Mouse (Mus musculus) right cerebral cortex, adult 2 months (tissue): ENCODE measurements around the gene Snhg11.
A peak's percentile ranks its signal among the peaks of the same experiment; 100 is the strongest.

Source experiments
- DNase-seq, 2 experiments: peaks; one replicate each; pipeline ENCODE4 v3.0.0; 2021 to 2022; ENCODE audit warnings: low spot score in 2 of 2

Snhg11 gene

GRCm38 (mm10) chr2:158375443-158376122 lies at the start of gene Snhg11:
TSS of gene Snhg11 (plus strand) at chr2:158375638.
- peak; percentile 91 to 95 for DNase-seq

DNA sequence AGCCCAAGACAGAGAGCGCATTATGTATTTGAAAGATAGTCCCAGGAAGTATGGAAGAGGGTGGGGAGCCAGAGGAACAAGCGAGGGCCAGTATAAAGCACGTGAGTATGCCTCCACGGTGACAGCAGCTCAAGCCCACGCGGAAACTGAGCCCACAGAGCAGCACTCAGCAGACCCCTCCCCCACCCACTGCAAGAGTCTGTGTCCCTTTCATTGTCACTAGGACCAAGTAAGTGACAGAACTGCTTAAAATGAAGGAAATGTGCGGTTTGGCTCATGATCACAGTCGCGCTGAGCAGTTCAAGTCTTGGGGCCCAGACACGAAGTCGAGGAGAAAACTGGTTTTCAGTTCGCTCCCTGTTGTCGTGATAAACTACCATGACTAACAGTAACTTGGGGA lies 41.1 kb upstream of the Snhg11 start:
- DNase-seq: no peak

DNA sequence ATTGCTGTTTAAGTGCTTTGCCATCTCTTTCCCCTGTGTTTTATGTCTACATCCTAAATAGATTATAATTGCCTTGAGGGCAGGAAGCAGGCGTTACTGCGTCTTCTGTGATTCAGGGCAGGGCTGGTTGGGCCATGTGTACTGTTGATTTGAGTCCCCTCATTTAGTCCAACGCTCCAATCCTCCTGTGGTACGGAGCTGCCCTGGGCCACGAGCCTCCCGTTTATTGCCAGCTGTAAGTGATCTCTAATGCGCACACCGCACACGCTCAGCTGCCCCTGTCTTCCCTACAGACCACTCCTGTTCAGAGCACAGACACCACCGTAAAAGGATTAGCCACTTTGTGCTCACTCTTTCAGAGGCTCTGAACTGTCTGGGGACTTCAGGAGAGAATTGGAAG lies 37.7 kb upstream of the Snhg11 start:
- DNase-seq: no peak

DNA sequence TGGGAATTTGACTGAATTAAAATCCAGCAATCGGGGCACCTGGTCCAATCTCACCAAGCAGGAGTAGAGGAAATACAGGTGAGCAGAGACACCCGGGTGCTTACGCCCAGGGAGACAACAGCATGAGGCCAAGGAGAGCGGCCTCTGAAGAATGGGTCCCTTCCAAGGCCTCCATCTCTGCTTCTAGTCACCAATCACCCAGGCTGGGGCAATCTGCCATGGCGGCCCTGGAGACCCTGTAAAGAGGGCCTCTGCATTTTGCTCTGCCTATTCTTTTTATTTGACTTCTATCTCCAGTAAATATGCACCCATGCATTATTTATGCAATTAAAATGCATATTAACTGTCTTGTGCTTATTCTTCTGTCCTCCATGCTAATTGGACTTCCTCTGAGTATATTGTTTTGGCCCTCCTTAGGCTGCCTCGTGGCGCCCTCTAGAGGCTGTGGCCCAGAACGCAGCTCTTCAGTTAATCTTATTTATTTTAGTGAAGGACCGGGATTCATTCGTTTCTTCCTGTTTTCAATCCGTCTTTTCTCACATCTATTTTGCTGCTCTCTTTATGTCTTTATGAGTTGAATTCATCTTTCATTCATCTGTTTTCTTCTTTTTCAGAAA lies 35.4 kb upstream of the Snhg11 start:
- peak; percentile 72 for DNase-seq

- no peak for DNase-seq
Observed at GRCm38 (mm10) chr2:158341324-158341723, 34.1 kb upstream of the Snhg11 start.

- DNase-seq: no peak
Observed at GRCm38 (mm10) chr2:158343495-158343894, 31.9 kb upstream of the Snhg11 start.

DNA sequence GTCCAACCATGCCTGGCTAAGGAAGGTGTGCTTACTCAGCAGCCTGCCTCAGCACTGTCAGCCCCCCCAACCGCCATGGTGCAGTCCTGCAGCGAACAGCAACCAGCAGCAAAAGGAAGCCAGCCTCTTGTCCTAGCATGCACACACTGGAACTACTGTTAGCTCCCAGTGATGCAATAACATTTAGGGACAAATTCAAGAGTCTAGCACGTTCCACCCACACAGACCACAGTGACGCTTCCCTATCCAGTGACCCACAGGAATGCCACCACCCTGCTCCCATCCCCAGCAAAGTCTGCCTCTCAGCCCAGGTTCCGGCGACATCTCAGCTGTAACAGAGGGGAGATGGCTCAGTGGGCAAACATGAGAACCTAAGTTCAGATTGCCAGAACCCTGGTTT lies 29.0 kb upstream of the Snhg11 start:
- DNase-seq: no peak

DNA sequence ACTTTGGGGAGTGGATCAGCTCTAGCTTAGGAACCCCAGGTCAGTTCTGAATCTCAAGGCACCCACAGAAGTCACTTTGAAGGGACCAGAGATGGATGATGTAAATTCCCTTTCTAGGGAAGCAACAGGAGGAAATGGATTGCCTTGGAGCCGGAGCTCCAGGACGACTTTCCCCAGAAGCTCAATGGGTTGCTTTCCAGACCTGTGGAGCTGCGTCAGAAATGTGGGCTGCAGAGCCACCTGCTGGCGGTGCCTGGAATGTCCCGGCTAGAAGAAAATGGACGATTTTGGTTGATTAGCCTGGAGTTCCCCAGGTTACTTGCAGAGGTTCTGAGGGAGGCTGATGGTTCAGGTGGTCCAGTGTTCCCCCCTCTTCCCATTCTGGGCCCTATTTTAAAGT lies 27.6 kb upstream of the Snhg11 start:
- DNase-seq: peak; percentile 78 to 79

- no peak for DNase-seq
Observed at GRCm38 (mm10) chr2:158352801-158353520, 22.5 kb upstream of the Snhg11 start.

GRCm38 (mm10) chr2:158354348-158355114 lies 20.9 kb upstream of the Snhg11 start:
- no peak for DNase-seq

GRCm38 (mm10) chr2:158355238-158355637 lies 20.2 kb upstream of the Snhg11 start:
- DNase-seq: no peak

DNA sequence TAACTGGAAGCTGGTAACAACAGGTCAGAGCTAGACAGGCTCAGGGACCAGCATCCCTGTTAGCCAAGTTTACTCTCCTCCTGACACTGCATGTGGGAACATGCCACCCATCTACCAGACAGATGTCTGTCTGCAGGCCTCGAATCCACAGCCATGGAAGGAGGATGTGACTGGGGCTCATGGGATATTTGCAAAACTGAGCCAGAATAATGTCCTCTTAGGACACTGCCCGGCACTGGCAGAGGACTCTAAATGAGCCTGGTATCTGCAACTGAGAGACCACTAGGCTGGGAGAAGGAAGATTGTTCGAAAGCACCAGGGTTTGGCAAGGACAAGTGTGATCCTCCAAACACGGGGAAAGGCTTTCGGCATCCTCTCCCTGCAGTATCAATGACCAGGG lies 19.3 kb upstream of the Snhg11 start:
- no peak for DNase-seq

GRCm38 (mm10) chr2:158359757-158360620 lies 15.4 kb upstream of the Snhg11 start:
- no peak for DNase-seq

- DNase-seq: peak; percentile 89 to 91
Observed at GRCm38 (mm10) chr2:158360873-158361677, 14.4 kb upstream of the Snhg11 start.

DNA sequence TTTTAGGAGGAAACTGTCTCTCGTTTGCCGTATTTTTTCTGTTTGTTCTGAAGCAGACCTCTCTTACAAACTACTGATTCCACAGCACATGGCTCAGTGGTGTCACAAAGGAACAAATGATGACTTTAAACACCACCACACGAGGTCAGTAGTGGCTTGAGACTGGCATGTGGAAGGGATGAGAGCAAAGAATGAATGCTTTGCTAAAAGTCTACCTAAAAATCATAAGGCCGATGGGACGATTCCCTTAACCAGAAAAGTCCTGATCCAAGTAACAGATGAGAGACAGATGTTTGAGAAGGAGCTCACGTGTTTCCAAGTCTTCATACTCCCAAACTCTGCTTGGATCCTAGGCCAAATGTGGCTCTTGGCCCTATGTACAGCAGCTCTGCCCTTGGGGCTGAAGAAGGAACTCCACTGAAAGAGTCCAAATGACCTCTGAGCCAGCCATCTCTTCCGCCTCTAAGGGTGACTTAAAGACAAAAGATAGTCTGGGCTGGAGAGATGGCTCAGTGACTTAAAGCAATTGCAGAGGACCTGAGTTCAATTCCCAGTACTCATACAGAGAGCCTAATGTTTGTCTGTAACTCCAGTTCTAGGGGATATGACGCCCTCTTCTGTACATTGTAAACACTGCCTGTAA lies 13.6 kb upstream of the Snhg11 start:
- DNase-seq: no peak

DNA sequence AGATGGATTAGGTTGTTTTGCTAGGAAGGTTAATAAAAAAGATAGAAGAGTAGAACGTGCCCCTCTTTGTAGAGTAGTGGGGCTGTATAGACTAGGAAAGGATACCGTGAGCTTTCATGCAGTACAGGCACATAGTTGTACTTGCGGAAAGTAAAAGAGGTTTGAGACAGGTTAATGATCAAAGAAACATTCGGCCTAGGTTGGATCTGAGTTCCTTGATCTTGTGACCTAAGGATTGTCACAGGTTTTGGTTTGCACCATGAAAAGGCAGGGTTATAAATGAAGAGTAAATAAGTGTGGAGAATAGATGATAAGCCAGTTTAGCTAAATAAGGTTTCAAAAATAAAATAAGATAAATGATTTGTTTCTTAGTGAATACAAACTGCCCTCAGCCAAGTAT lies 11.3 kb upstream of the Snhg11 start:
- no peak for DNase-seq

- no peak for DNase-seq
Observed at GRCm38 (mm10) chr2:158365099-158365850, 10.2 kb upstream of the Snhg11 start.

DNA sequence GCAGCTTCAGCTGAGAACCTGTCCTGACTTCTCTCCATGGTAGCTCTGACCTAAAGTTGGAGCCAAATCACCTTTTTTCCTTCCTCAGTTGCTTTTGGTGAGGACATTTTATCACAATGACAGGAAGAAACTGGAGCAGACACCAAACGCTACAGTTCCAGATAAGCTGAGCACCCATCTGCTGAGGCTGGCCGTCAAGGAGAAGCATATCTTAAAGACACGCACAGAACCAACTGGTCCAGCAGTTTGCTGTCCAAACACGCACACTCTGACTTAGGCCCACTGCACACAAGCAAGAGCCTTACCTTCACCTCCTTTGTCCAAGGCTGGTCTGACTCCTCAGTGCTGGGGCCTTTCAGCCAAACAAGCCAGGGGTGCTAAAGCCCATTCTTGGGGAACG lies 7.8 kb upstream of the Snhg11 start:
- DNase-seq: no peak

DNA sequence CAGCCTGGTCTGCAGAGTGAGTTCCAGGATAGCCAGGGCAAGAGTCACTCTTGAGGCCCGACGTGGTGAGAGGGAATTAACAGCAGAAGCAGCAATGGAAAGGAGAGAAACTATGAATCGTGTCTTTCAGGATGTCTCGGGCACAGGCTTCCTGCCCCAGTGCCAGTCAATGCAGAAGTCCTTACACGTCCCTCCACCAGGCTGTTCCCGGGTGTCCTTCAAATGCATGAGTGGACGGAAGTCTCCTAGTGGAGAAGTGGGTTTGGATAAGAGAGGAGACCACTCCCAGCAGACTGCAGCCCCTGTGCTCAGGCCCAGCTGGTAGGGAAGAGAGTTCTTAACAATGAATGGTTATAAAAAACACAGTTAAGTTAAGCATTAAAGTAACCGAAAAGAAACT lies 7.1 kb upstream of the Snhg11 start:
- no peak for DNase-seq
